Mouse (Mus musculus): Measurements from ENCODE around the gene Ccnl1.

The Ccnl1 gene

DNA sequence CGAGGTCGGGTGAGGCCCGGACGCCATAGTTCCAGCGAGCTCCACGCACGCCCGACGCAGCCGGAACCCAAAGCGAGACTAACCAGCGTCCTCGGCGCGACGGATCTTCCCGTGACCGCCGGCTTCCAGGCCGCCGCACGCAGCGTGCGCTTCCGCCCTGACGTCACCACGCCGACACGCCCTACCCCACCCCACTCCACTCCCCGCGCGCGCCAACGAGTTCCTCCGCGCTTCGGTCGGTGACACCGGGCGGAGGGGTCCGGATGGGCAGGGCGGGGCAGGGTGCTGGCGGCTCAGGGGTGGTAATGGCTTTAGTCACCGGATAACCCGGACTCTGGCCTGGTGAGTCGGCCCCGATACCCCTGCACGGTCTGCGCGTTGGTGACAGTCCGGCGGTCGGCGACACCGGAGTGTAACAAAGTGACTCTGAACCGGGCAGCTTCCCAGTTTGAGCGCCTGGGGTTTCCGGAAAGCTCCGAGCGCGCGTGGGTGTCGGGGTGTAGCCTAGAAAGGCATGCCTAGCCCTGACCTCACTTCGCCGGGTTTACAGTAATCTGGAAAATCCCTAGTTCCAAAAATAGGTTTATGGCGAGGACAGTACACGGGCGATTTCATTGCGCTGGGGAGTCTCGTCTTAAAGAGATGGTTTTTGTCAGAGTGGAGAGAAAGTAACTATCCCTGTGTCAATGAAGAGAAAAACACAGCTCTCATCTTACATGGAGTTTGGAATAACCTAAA, at the start of gene Ccnl1:
Gene Ccnl1 (minus strand): TSS at position 148 of the 738 bp plus-strand sequence.
- DNase-seq (ENCODE audit: low spot score in 2 of 2), result peak; percentile 87 to 94

DNA sequence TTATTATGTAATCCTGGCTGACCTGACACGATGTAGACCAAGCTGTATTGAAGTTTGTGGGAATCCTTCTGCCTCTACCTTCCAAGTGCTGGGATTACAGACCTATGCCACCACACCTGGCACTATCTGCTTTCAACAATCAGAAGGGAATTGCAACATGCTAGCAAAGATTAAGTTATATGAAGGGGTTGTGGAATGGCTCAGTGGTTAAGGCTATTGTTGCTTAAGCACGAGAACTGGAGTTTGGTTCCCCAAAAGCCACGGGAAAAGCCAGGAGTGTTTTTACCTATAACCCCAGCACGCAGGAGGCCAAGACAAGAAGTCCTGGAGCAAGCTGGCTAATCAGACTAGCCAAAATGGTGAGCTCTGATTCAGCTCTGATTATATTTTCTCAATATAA, 46.9 kb upstream of the Ccnl1 start:
- DNase-seq (ENCODE audit: low spot score in 2 of 2), result no peak

DNA sequence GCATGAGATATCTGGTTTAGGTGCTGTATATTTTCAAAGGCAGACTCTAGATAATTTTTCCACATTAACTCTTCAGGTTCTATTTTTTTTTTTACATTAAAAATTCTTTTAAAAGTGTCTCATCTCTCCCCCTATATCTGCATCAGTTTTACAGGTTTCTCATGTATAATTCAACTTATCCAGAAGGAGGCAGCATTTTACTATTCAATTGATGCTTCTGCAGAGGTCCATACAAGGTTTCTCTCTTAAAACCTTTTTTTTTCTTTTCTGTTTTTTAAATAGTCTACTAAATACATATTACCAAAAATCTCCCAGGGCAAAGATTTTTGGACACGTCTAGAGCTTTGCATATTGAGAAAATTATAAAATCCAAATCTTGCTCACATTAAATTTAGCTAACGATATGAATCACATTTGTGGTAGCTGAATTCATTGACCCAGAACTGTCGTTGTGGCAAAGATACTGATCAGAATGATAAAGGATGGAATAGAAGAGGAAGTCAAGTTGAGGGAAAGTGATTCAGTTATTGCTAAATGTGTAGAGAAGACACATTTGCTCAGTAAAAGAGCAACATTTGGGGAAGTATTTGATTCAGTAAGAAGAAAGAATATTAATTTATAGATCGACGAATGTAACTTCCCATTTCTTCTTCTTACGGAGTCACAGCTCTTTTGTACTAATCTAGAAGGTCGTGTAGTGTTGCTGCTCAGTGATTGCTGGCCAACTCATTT, 46.3 kb upstream of the Ccnl1 start:
- no peak for DNase-seq (ENCODE audit: low spot score in 2 of 2)

GRCm38 (mm10) chr3:66000400-66000799, 42.4 kb upstream of the Ccnl1 start:
- DNase-seq (ENCODE audit: low spot score in 2 of 2), result no peak

- no peak for DNase-seq (ENCODE audit: low spot score in 2 of 2)
These were observed 39.4 kb upstream of the Ccnl1 start for GRCm38 (mm10) chr3:65997360-65998008.

DNA sequence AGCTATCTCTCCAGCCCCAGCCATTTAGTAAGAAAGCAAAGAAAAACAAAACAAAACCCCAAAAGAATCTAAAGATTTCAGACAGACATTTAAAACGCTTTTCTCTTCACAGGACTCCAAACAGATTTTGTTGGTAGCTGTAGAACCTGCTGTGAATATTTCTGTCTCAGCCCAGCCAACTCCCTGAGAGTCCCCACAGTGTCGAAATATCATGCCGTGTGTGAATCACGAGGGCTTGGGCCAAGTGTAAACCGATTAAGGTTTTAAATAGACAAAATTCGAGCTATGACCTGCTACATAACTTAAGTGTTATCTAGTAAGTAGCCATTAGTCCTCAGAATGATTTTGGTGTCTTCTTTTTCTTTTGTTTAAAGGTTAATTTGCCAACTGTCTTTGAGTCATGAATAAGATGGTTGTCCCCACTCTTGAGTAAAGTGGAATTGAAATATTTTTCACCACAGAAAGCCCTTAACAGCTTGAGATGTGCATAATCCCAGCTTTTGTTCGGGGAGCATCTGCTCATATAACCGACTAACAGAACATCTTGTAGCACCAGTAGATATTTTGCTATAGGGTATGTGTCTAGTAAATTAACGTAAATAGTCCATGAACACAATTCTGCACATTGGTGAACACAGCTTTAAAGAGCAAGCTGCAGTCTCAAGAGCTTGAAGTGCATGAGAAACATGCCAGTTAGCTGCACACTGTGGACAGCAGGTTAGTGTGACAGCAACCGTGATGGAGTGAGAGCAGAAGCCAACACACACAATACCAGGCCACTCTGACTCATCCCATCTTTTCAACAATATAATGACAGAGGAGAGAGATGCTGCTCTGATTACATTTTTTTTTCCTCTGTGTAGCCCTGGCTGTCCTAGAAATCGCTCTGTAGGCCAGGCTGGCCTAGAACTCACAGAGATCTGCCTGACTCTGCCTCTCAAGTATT, 34.6 kb upstream of the Ccnl1 start:
- DNase-seq (ENCODE audit: low spot score in 2 of 2), result no peak

GRCm38 (mm10) chr3:65990957-65991646, 33.1 kb upstream of the Ccnl1 start:
- DNase-seq (ENCODE audit: low spot score in 2 of 2), result no peak

DNA sequence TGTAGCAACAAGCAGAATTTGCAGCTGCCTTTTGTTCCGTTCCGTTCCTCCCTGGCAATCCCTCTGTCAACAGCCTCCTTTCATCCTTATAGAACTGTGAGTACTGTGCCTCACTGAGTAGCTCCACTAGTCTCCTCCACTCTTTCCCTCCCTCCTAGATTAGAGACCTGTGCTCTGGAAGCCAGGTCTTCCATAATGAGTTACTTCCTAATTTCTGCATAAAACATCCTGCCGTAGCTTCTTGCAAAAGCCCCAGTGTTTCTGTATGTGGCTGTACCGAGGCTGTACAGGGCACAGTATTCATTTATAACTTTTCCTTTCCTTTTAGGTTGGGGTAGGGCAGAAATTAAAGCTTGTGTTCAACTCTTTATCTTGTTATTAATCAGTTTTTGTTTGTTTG, 32.5 kb upstream of the Ccnl1 start:
- DNase-seq (ENCODE audit: low spot score in 2 of 2), result no peak

DNA sequence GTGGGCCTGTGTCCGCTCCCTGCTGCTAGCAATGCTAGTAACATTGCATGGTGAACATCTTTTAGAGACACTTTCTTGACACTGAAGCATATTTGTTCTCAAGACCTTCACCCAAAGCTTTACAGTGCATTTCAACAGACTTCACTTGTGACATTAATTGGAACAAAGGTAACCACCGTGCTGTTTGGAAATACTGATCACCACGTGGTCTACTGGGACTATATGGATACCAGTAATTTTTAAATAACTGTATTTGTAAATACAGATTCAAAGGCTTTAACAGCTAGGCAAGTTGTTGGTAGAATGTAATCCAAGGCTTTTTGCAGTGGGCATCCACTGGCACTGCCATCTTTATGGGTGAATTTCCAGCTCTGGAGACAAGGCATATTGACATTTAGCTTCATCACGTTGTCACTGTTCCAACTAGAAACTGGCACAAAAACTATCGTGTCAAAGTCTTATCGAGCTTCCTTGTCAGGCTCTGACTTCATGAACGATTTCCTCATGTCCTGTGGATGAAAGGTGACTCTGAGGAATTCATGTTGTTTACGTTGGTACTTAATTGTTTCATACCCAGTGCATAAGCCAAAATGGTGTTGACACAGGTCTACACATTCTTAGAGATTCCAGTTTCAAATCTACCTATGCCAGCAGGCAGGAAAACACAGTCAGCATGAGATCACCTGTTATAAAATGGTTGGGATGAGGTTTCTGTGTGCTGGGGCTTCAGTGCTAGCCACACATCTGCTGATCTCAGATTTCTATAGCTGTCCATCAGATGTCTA, 30.9 kb upstream of the Ccnl1 start:
- DNase-seq (ENCODE audit: low spot score in 2 of 2), result no peak

DNA sequence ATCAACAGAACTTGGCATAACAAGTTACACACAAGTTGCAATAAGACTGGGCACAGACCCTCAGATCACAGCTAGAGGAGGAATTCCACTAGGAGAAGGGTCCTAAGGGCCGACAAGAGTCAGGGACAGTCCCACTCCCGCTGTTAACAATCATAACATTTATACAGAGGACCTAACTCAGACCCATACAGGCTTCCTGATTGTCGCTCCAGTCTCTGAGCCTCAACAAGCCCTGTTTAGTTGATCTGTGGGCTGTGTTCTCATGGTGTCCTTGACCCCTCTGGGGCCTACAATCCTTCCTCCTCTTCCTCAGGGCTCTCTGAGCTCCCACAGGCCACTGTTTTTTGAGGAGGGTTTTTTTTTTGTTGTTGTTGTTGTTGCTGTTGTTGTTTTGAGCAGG, 18.2 kb upstream of the Ccnl1 start:
- no peak for DNase-seq (ENCODE audit: low spot score in 2 of 2)

DNA sequence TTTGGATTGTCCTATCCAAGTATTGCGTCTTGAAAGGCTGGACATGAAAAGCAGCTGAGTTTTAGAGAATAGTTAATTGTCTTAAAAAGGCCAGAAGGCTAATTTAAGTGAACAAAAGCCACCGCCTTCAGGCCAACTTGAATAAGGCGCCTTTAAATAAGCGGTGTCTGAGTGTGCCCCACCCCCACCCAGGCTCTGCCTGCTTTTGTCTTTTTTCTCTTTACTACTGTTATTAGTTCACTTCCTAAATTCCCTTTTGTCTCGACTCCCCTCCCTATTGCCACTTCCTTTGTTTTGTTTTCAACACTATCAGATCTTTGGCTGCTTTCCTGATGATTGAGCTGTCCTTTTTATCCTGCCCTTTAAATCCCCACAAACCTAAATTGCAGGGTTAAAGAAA, 17.3 kb upstream of the Ccnl1 start:
- peak; percentile 22 to 40 for DNase-seq (ENCODE audit: low spot score in 2 of 2)

- DNase-seq (ENCODE audit: low spot score in 2 of 2), result peak; percentile 95 to 98
These were observed 16.4 kb upstream of the Ccnl1 start for GRCm38 (mm10) chr3:65974232-65975058.

DNA sequence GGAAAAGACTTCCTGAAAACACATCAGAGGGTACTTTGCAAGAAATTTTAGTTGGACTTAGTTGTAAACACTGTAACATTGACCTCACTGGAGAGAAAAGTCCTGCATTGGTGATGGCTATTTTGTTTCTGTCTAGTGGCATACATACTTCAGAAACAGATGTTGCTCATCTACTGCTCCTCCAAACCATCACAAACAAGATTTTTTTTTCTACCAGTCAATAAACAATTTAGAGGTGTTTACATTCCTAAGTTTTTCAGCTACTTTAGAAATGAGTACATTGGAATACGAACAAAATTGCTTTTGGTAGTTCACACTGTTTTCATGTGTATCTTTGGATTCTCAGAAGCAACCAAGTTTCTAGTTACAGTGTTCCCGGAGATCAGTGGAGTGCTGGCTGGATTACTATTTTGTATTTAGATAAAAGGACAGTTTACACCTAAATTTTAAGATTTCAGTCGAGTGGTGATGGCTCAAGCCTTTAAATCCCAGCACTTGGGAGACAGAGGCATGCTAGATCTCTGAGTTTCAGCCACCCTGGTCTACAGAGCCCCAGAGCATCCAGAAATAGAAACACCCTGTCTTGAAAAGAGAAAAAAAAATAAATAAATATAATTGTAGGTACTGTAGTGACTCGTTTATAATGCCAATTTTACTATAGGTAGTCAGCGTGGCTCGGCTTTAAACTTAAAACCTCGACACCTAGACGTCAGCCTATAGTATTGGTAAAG, 15.6 kb upstream of the Ccnl1 start:
- no peak for DNase-seq (ENCODE audit: low spot score in 2 of 2)

- DNase-seq (ENCODE audit: low spot score in 2 of 2), result no peak
These were observed 11.1 kb upstream of the Ccnl1 start for GRCm38 (mm10) chr3:65969196-65969595.

GRCm38 (mm10) chr3:65966360-65966759, 8.3 kb upstream of the Ccnl1 start:
- no peak for DNase-seq (ENCODE audit: low spot score in 2 of 2)

DNA sequence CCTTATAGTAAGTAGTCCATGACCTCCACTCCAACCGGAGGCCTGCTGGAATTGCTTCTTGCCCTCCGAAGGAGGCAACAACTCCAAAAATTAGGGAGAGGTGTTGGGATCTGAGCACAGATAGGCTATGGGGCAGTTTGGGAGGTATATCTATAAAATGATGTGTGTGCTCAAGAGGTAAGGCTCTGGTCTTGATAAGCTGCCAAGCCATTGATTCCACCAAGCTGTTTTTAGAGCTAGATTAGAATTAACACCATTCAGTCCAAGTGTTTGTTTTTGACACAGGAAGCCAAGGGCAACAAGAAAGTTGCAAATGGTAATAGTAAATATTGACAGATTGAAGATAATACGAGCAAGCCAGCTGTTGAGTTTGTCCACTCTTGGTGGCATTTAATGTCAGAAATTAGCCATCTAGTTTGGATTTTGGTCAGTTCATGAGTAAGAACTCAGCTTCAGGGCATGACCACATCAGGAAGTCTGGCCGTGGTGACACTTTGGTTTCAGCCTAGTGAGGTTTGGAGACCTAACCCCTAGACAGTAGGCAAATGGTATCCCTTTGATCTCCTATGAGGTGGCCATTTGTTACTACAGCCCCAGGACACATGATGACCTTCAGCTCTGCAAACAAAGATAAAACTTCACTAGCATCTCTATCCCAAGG, 4.4 kb upstream of the Ccnl1 start:
- DNase-seq (ENCODE audit: low spot score in 2 of 2), result no peak

DNA sequence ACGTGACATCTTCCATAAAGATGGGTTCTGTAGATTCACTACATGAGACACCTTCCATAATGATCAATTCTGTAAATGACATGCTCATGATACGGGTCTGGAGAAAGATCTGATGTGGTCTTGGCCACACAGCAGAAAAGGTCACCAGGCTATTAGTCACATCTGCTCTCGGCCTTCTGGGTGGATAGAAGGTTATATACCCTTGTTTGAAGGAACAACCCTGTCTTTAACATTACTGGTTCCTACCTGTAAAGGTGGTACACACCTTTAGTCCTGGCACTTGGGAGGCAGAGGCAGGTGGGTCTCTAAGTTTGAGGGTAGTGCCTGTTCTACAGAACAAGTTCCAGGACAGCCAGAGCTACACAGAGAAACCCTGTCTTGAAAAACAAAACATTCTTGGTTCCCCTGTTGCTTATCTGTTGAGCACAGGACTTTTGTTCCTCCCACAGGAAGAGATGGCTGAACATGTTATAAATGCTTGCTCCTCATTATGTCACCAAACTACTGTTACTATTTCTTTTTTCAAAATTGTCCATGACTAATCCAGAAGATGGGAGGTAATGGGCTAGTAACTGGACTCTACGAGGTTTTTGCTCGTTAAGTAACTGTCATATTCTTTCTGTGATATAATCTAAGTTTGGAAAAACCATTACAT, 2.4 kb upstream of the Ccnl1 start:
- no peak for DNase-seq (ENCODE audit: low spot score in 2 of 2)

Measured in frontal cortex, postnatal 14 days (tissue).